Mouse (Mus musculus) fat pad, adult 2 months (tissue): ENCODE measurements around the gene Klk5.

Source experiments
- DNase-seq: peaks from one replicate; pipeline ENCODE4 v3.0.0-alpha.2; 2011; ENCODE audit warnings: low read depth, low spot score; ENCODE audit errors: extremely low read depth

The Klk5 gene

DNA sequence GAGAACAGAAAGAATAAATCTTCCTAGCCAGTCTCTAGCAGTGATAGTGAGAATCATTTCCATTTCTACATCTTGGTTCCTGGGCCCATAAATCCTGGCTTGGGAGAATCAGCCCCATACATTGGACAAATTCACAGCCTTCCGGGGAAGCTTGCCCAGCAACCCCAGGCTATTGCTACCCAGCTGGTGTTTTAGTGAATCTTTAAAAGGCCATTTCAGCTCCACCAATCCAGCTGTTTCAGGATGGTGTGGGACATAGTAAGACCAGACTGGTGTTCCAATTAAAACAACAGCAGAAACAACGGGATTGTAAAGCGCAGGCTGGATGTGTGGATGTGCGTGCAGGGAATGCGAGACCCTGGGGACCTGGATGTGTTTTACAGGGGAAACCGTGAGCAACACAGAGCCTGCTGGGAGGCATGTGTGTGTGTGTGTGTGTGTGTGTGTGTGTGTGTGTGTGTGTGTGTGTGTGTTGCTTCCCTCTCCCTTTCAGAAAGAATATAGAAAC lies 33.2 kb downstream of the Klk5 start:
- no peak for DNase-seq

- DNase-seq, result no peak
Observed at GRCm38 (mm10) chr7:43876444-43876843, 34.7 kb downstream of the Klk5 start.

- no peak for DNase-seq
Observed at GRCm38 (mm10) chr7:43878281-43878680, 36.5 kb downstream of the Klk5 start.

DNA sequence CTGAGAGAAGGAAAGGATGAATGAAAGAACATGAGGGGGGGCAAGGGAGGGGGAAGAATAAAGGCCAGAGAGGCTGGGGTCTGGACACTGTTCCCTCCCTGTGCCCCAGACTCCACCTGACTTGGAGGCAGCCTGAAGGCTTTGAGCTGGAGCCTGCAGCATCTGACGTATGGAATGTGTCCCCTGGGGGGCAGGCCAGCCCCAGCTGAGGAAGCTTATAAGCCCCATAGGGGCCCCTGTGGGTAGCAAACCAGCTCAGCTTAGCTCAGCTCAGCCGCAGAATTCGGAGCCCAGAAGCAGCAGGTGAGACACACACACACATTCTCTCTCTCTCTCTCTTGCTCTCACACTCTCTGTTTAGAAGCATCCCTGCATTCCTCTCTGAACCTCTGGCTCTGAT lies 39.1 kb downstream of the Klk5 start, which contains the start of gene Klk4:
Gene Klk4 (plus strand): TSS at position 249 of the 400 bp plus-strand sequence.
- DNase-seq, result no peak

- no peak for DNase-seq
Observed at GRCm38 (mm10) chr7:43882346-43882745, 40.6 kb downstream of the Klk5 start.

DNA sequence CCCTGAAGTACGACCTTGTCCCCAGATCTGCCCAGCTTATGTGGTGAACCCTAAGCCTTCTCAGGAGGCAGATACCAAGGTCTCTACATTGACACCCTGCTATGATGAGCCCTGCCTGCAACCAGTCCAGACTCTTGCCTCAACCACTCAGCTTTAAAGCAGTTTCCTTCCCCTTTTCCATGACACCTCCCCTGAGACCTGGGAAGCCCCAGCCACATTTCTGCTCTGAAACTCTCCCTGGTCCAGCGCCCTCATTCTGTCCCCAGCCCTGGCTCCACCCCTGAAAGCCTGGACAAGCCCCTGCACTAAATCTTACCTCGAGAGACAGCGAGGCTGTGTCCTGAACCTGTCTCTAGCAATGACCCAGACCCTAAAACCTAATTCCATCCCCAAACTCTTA lies 41.0 kb downstream of the Klk5 start:
- no peak for DNase-seq

DNA sequence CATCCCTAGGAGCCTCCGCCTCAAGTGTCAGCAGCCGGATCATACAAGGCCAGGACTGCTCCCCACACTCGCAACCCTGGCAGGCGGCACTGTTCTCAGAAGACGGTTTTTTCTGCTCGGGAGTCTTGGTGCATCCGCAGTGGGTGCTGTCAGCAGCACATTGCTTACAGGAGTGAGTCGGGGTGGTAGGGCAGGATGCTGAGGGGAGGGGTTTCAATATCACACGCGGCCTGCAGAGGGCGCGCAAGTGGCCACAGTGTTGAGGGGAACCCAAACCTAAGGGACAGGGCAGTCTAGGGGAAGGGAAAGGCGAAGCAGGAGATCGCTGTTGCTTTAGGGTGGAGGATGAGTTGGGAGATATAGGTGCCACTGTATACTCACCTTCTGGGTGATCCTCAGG lies 41.8 kb downstream of the Klk5 start:
- DNase-seq, result no peak

DNA sequence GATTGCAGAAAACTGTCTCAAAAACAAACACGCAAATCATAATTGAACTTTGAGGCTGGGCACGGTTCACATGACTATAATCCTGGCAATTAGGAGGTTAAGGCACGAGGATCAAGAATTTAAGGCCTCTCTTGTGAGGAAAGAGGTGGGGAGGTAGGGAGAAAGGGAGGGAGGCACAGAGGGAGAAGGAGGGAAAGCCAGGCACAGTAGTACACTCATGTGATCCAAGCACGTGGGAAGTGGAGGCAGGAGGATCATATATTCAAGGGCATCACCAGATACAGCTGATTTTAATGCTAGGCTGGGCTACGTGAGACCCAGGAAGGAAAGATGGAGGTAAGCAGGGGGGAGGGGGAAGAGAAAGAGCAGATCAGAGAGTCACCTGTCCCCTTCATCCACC lies 49.6 kb downstream of the Klk5 start:
- no peak for DNase-seq

DNA sequence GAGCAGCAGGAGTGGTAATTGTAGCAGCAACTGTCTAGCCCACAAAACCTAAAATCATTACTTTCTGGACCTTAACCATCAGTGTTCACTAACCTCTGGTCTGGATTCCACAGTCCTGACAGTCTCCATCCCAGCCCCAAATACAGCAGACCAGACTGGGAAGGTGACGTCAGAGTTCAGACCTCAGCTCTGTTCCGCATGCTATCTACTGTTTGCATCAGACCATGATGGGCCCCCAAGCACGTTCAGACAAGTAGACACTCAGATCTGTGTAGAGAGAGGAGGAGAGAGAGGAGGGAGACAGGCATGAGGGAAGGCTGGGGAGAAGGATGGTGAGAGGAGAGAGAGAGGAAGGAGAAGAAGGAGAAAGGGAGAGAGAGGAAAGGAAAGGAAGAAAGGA lies 50.0 kb downstream of the Klk5 start:
- no peak for DNase-seq

GRCm38 (mm10) chr7:43894836-43895235 lies 53.1 kb downstream of the Klk5 start:
- DNase-seq, result no peak
